Mouse (Mus musculus) embryo, embryonic 10.5 days (tissue): ENCODE measurements around the gene Gm28048.

Source experiments
- DNase-seq: peaks from one replicate; pipeline ENCODE4 v3.0.0-alpha.2; 2015; ENCODE audit warnings: low spot score

Gm28048 gene

DNA sequence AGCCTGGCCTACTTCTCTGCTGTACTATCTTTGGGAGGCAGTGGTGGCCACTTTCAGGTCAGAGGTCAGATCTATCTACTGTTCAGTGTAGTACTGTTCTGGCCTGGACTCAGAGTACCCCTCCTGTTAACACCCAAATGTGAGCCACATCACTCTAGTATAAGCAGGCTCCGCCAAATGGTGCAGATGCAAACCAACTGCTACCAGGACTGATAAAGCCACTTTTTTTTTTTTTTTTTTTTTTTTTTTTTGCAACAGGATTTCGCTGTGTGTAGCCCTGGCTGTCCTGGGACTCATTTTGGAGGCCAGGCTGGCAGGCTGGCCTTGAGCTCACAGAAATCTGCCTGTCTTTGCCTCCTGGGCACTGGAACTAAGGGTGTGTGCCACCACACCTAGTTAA is 42.9 kb downstream of the Gm28048 start:
- no peak for DNase-seq

- no peak for DNase-seq
Measured at GRCm38 (mm10) chr11:22937716-22938316, 44.1 kb downstream of the Gm28048 start.

DNA sequence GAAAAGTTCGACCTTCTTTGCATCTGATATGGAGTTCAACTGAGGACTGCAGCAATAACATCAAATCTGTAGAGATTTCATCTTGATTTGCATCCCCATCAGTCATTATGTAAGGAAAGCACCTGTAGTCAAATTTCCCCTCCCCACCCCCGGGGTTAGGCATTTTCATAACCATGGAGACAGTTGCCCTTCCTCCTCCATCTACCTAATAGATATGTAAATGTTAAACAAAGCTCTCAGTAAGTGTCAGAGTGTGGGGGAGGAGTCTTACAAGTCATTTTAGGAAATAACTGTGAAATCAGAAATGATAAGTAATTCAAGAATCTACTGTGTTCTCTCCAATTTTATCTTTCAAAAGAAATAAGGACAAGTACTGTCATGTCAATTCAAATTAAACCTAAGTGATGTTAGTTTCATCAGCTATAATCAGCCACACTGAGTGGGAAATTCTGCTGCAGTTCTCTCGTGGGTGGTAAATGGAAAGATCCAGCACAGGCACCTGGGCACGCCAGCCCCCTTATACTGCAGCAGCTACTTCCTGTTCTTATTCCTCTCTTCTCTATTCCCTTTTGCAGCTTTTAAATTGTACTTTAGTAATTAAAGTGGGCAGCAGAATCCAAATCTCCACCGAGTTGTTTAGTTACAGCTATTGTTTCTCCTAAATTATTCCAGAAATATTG is 45.3 kb downstream of the Gm28048 start:
- no peak for DNase-seq

- no peak for DNase-seq
Measured at GRCm38 (mm10) chr11:22932167-22932566, 49.7 kb downstream of the Gm28048 start.

DNA sequence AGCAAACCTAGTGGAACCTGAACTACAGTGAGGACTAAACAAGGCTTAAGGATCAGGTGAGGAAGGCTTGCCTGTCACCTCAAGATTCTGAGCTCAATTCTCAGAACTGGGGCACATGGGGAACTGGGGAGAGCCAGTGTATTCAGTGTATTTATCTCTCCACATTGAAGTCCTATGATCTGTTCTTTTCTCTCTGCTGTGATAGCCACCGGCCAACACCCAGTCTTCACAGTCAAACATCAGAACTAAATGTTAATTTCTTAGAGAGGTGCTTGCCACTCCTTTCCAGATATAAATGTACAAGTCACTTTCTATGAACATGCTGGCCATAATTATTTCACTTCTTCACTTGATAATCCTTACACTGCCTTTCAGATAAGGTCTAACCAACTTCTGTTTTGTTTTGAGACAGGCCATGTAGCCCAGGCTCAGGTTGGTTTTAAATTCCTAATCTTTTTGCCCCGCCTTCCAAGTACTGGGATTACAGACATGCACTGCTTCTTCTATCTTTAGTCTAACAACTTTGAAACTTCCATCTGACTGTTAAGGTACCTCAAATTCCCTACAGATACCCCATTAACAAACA is 50.5 kb downstream of the Gm28048 start:
- no peak for DNase-seq

DNA sequence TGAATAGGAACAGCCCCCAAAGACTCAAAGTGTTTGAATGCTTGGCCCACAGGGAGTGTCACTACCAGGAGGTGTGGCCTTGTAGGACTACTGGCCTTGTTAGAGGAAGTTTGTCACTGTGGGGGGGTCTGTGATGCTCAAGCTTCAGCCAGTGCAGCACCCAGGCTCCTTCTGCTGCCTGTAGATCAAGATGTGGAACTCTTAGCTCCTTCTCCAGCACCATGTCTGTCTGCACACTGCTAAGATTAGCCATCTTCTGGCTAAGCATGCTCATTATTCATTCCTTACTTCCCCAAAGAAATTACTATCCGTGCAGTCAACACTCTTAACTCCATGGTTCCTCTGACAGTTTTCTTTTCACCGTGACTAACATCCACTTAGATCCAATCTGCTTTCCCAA is 51.8 kb downstream of the Gm28048 start:
- DNase-seq, result no peak

GRCm38 (mm10) chr11:22928586-22929169 is 53.2 kb downstream of the Gm28048 start:
- no peak for DNase-seq

DNA sequence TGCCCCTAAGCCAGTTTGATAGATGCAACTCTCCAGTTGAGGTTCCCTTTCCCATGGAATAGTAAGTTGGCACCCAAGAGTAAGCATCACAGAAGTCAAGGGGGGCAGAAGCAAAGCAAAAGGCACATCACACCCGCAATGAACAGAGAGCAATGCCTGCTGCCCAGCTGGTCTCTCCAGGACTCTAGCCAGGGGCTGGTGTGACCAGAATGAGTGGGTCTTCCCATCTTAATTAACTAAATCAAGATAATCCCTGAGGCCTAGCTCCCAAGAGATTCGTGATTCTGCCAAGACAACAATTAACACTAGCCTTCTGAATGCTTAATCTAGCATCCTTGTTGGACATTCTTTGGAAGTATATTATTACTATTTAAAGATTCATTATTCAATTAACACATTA is 58.3 kb downstream of the Gm28048 start:
- DNase-seq, result no peak

- no peak for DNase-seq
Measured at GRCm38 (mm10) chr11:22922546-22922945, 59.3 kb downstream of the Gm28048 start.

DNA sequence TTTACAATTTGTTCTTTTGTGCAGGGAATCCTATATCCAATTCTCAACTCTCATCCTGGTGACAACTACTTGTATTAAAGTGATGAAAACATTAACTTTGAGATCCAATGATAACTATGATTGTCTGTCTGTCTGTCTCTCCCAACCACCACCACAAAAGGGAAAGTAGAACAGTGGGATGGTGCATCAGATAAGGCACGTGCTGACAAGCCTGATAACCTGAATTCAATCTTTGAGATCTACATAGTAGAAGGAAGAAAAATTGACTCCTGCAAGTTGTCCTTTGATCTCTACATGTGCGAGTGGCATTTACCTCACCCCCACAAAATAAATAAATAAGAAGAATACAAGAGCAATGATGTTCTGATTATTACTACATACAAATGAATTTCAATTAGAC is 62.6 kb downstream of the Gm28048 start:
- no peak for DNase-seq

DNA sequence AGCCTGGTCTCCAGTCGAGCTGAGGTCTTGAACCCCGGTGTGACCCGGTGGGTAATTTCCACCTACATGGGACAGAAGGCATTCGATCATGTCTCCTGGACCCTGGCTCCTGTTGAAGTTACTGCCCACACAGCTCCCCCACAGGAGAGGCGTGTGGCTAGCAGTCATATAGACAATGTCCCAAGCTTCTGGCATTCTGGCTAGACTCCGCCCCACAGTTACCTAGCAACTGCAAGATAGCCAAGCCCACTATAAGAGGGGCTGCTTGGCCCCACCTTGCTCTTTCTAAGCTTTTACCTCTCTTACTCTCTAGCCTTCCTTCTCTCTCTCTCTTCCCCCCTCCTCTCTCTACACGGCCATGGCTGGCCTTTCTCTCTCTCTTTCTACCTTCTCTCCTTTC is 64.1 kb downstream of the Gm28048 start:
- DNase-seq, result no peak

- DNase-seq, result no peak
Measured at GRCm38 (mm10) chr11:22913744-22914143, 68.1 kb downstream of the Gm28048 start.

DNA sequence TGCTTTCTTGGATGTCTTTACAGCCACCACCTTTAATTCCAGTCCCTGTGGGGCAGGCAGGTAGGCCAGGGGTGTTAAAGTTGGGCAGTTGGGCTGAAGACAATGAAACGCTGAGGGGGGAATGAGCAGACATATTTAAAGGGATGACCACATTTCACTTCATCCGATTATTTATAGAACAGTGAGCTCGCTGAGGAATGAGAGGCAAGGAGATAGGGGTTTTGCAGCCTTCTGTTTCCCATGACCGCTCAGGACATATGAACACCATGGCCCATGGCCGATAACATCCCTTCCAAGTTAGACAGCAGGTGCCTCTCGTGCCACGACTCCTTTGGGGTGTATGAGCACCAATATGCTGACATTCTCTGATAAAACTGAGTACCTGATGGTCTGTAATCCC is 70.1 kb downstream of the Gm28048 start:
- no peak for DNase-seq

GRCm38 (mm10) chr11:22906453-22906865 is 75.4 kb downstream of the Gm28048 start:
- no peak for DNase-seq

- DNase-seq, result no peak
Measured at GRCm38 (mm10) chr11:22902923-22903322, 79.0 kb downstream of the Gm28048 start.

- DNase-seq, result no peak
Measured at GRCm38 (mm10) chr11:22900041-22900440, 81.8 kb downstream of the Gm28048 start.

DNA sequence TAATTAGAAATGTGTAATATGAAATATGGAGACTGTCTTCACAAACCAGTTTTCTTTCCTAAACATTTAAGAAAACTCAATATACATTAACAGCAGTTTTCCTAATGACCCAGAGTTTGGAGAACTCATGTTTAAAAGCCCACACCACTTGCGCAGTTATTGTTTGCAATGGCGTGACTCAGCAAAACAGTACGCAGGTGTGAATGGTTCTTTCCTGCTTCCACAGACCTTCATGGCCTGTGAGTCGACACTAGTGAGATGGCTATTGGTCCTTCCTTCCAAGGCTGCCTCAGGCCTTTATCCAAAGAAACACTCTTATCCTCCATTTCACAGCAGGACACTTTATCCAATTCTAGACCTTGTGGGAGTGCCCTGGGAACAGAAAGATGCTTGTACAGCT is 84.2 kb downstream of the Gm28048 start:
- DNase-seq, result no peak

DNA sequence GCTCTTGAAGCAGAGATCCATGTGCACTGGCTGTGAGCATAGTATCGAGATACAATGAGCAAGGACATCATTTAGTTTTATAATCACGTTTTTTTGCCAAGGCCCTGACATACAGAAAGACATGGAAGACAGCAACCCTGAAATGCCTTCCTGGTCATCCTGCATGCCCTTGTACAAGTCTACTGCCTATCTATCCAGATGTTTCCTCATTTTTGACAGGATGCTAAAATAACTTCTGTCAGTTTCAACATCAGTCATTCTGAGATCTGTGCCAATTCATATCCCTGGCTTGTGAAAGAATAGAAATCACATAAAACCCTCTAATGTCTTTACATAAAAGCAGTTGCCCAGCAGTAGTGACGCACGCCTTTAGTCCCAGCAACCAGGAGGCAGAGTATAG is 84.8 kb downstream of the Gm28048 start:
- no peak for DNase-seq

DNA sequence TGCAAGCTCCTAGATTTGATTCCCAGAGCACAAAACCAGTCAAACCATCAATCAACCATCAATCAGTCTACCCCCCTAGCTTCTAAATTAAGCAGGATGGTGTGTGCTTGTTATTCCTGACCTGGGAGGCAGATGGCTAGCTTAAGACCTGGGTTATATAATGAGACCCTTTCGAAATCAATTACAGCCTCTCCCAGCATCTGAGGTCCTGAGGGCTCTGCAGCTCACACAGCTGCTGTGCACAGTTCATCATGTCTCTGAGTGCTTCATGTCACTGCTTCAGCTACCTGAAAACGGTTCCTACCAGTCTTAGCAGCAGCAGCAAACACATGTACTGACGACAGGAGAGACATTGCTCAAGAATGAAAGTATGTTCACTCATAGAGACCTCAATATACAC is 88.8 kb downstream of the Gm28048 start:
- DNase-seq, result no peak

DNA sequence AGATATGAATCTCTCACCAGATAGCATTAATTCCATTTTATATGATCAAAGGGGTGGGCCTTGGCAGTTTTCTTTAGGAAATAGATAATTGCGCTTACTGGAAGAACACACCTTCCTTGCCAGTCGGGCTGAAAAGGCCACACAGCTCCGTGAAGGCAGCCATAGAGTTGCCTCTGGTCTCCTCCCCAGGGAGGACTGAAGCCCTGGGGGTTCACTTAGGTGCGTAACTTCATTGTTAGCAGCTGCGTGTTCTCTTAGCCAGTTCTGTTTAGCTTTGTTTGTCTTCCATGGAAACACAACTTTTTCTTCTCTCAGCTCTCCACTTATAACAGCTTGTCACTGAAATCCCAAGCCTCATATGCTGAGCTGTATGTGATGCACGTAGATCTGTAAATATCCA is 89.4 kb downstream of the Gm28048 start:
- no peak for DNase-seq

GRCm38 (mm10) chr11:22891876-22892275 is 90.0 kb downstream of the Gm28048 start:
- DNase-seq, result no peak

DNA sequence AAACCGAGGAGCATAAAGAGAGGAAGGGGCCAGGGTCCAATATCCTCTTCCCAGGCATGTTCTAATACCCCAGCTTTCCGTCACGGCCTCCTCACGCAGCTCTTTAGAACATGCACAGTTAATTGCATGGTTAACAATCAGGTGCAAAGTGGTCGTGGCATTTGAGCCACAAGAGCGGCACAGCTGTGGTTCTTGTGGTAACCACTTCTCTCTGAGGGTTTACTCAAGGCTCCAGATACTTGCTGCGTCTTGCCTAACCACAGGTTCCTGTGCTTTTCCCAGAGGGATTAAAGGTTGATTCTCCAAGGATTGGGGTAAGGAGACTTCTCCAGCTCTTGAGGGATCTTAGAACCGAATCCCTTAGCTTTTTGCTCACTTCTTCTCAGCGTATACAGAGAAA is 90.6 kb downstream of the Gm28048 start:
- no peak for DNase-seq

DNA sequence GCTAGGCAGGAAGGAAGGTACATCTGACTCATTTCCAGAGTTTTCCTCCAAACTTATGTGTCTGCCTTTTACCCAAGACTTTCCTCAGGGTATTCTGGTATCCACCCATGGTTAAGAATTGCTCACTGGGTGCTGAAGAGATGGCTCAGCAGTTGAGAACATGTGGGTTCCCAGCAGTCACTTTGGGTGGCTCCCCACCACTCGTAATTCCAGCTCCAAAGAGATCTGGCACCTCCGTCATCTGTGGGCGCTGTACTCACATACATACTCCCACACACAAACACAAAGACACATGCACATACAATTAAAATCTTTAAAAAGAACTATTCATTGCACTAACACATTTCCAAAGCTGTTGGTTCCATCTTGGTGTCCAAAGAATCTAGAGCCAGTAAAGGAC is 92.7 kb downstream of the Gm28048 start:
- DNase-seq, result no peak
